Mouse (Mus musculus) neural tube, postnatal 0 days (tissue): ENCODE data around the gene Lhfpl5. TPM values are rescaled to one million over a fixed set of nuclear protein-coding genes. Genes with fewer than 3 reads are reported as not detected.

Experiments used
- microRNA-seq: library from miRNA; unstranded; fragments of <30 nt; microRNA quantifications from one replicate; pipeline ENCODE4, GENCODE M21; 2016
- polyA plus RNA-seq: library from polyadenylated mRNA; unstranded; fragments of >200 nt; fragmentation: Nextera tagmentation; extraction: Ambion mirVana; gene quantifications from 2 replicates; pipeline ENCODE4 v1.2.1, GENCODE M21; 2015

The Lhfpl5 gene
- 27.5 and 31.4 TPM in 2 replicates for polyA plus RNA-seq

GRCm38 (mm10) chr17:28575244-28576125 lies at the start of gene Lhfpl5:
Lhfpl5 (plus strand) TSS chr17:28575641.

GRCm38 (mm10) chr17:28530506-28530905 lies 44.9 kb upstream of the Lhfpl5 start, which contains the start of gene Armc12:
Armc12 (plus strand) TSS chr17:28530806.

GRCm38 (mm10) chr17:28549111-28549510 lies 26.3 kb upstream of the Lhfpl5 start, which contains the start of gene Clpsl2:
Clpsl2 (plus strand) TSS chr17:28549411.

DNA sequence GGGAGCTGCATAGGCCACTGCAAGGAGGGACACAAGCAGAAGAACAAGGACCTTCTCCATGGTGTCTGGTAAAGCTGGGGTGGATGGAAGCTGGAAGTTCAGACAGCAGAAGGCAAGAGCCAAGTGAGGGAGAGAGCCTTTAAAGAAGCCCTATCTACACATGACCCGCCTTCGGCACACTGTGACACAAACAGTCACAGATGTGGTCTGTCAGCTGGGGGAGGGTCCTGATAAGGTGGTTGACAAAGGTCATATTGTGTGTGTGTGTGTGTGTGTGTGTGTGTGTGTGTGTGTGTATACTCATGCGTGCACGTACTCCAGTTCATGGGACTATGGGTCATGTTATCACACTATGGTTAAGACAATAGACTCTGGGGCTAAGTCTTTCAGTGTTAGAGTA lies 14.8 kb upstream of the Lhfpl5 start, which contains the start of gene Clps:
Clps (minus strand) TSS at position 169 of the 400 bp plus-strand sequence.

GRCm38 (mm10) chr17:28622300-28622759 lies 46.9 kb downstream of the Lhfpl5 start, which contains the start of gene Srpk1:
Srpk1 (minus strand) TSS chr17:28622709.

Small RNA genes lying within 50 kb of the gene (microRNA-seq; reads per million reads assigned to microRNA genes)
- gene Gm25195 (not detected), gene Mir6969 (not detected)

Other genes starting within 250 kb of the Lhfpl5 start
- gene Rpl10a, start 247.2 kb upstream of the Lhfpl5 start, polyA plus RNA-seq, result 365 and 370 TPM in 2 replicates
- gene Tead3, start 224.8 kb upstream of the Lhfpl5 start, polyA plus RNA-seq, result 1.6 and 1.8 TPM in 2 replicates
- 1.1 and 1.2 TPM in 2 replicates for gene Tulp1, start 210.4 kb upstream of the Lhfpl5 start, polyA plus RNA-seq
- 17.4 TPM in 2 replicates for gene Fkbp5, start 58.1 kb upstream of the Lhfpl5 start, polyA plus RNA-seq
- gene Armc12, start 44.8 kb upstream of the Lhfpl5 start, polyA plus RNA-seq, result not detected in 2 replicates
- not detected in 2 replicates for gene Clpsl2, start 26.2 kb upstream of the Lhfpl5 start, polyA plus RNA-seq
- not detected in 2 replicates for gene Clps, start 14.9 kb upstream of the Lhfpl5 start, polyA plus RNA-seq
- 91.1 and 96.2 TPM in 2 replicates for gene Srpk1, start 47.1 kb downstream of the Lhfpl5 start, polyA plus RNA-seq
- gene Slc26a8, start 114.6 kb downstream of the Lhfpl5 start, polyA plus RNA-seq, result 0.84 and 1.4 TPM in 2 replicates
- gene Mapk14, start 115.7 kb downstream of the Lhfpl5 start, polyA plus RNA-seq, result 21.0 and 22.4 TPM in 2 replicates
- gene AC170998.1, start 150.4 kb downstream of the Lhfpl5 start, polyA plus RNA-seq, result 1.6 and 2.3 TPM in 2 replicates
- gene Mapk13, start 193.7 kb downstream of the Lhfpl5 start, polyA plus RNA-seq, result 0.73 and 1.0 TPM in 2 replicates
- 6.2 and 7.4 TPM in 2 replicates for gene Brpf3, start 225.4 kb downstream of the Lhfpl5 start, polyA plus RNA-seq